Mouse (Mus musculus) liver, embryonic 13.5 days (tissue): ENCODE results near the gene Marco. TPM values are rescaled to one million over a fixed set of nuclear protein-coding genes. Genes with fewer than 3 reads are reported as not detected.

Experiments used
- ATAC-seq: fragments of 200-750 bp; cut with Nextera tagmentation; 2 replicates; pipeline ENCODE4 v1.8.0; 2017; ENCODE audit warnings: low read depth, mild to moderate bottlenecking, moderate number of reproducible peaks, moderate library complexity
- DNase-seq: peaks from one replicate; pipeline ENCODE4 v3.0.0; 2022
- H3K27ac ChIP-seq: fragments of 300-500 bp; sonication (generic); 2 replicates; pipeline ENCODE4 v1.5.1; 2015; ENCODE audit warnings: moderate library complexity, mild to moderate bottlenecking, inconsistent platforms
- H3K27me3 ChIP-seq: fragments of 300-500 bp; sonication (generic); 2 replicates; pipeline ENCODE4 v1.6.1; 2015; ENCODE audit warnings: mild to moderate bottlenecking, inconsistent platforms
- H3K36me3 ChIP-seq: fragments of 300-500 bp; sonication (generic); 2 replicates; pipeline ENCODE4 v1.6.1; 2015; ENCODE audit warnings: mild to moderate bottlenecking, inconsistent platforms
- H3K4me1 ChIP-seq: fragments of 300-500 bp; sonication (generic); replicated peaks from 2 replicates; pipeline ENCODE4 v1.6.1; 2015; ENCODE audit warnings: inconsistent platforms
- H3K4me2 ChIP-seq: fragments of 300-500 bp; sonication (generic); 2 replicates; pipeline ENCODE4 v1.6.1; 2015; ENCODE audit warnings: inconsistent platforms, mild to moderate bottlenecking, moderate library complexity
- H3K4me3 ChIP-seq: fragments of 300-500 bp; sonication (generic); replicated peaks from 2 replicates; pipeline ENCODE4 v1.5.1; 2015; ENCODE audit warnings: mild to moderate bottlenecking, inconsistent platforms
- H3K9ac ChIP-seq: fragments of 300-500 bp; sonication (generic); 2 replicates; pipeline ENCODE4 v1.6.1; 2015; ENCODE audit warnings: mild to moderate bottlenecking, inconsistent platforms
- H3K9me3 ChIP-seq: fragments of 300-500 bp; sonication (generic); replicated peaks from 2 replicates; pipeline ENCODE4 v1.6.1; 2016; ENCODE audit warnings: inconsistent platforms
- WGBS: fragments of 180-500 bp; shearing (Covaris S2); methylation state at CpG from one replicate; pipeline ENCODE4 v1.1.7; 2015; ENCODE audit not compliant: insufficient replicate concordance; 5-methylcytosine and 5-hydroxymethylcytosine counted together
- polyA plus RNA-seq: library from polyadenylated mRNA; unstranded; fragments of >200 nt; fragmentation: Nextera tagmentation; extraction: Ambion mirVana; gene quantifications from 2 replicates; pipeline ENCODE4 v1.2.1, GENCODE M21; 2015

Gene Marco
- 24.2 and 26.0 TPM in 2 replicates for polyA plus RNA-seq

- no peak within 1 kb of the TSS for H3K9ac ChIP-seq
- ATAC-seq (no peak), DNase-seq (no peak)
- H3K27ac ChIP-seq: no peak within 1 kb of the TSS
- no peak within 1 kb of the TSS for H3K4me2 ChIP-seq
- H3K4me3 ChIP-seq: no peak within 1 kb of the TSS
- WGBS: 36% methylated on average over 1 of the region's 1 CpGs
- H3K36me3 ChIP-seq: no peaks in the 10 kb centered on the region
- H3K27me3 ChIP-seq: no peaks in the 10 kb centered on the region
- no peaks in the 10 kb centered on the region for H3K4me1 ChIP-seq
- no peaks in the 10 kb centered on the region for H3K9me3 ChIP-seq
These were observed at the start of gene Marco for GRCm38 (mm10) chr1:120504924-120505323. Marco (minus strand) TSS chr1:120505024.

GRCm38 (mm10) chr1:120539506-120540029 is 34.7 kb upstream of the Marco start:
- no peak overlapping the region for H3K4me3 ChIP-seq
- DNase-seq (no peak), ATAC-seq (no peak)
- 62% methylated on average over 7 of the region's 7 CpGs for WGBS
- no peaks in the 10 kb centered on the region for H3K36me3 ChIP-seq
- H3K4me1 ChIP-seq: no peaks in the 10 kb centered on the region
- H3K9ac ChIP-seq: no peak overlapping the region
- no peaks in the 10 kb centered on the region for H3K9me3 ChIP-seq
- no peaks in the 10 kb centered on the region for H3K27me3 ChIP-seq
- H3K4me2 ChIP-seq: no peak overlapping the region
- no peak overlapping the region for H3K27ac ChIP-seq

GRCm38 (mm10) chr1:120536998-120537397 is 32.2 kb upstream of the Marco start:
- Histone ChIP-seq H3K4me1 (no peaks in the 10 kb centered on the region), H3K4me3 (no peak overlapping the region), H3K4me2 (no peak overlapping the region), H3K9me3 (no peaks in the 10 kb centered on the region), H3K27ac (no peak overlapping the region), H3K27me3 (no peaks in the 10 kb centered on the region), H3K36me3 (no peaks in the 10 kb centered on the region), H3K9ac (no peak overlapping the region)
- 72% methylated on average over 1 of the region's 1 CpGs for WGBS
- no peak for ATAC-seq
- no peak for DNase-seq

GRCm38 (mm10) chr1:120535919-120536318 is 31.1 kb upstream of the Marco start:
- WGBS: 37% methylated on average over 1 of the region's 1 CpGs
- Histone ChIP-seq H3K4me2 (no peak overlapping the region), H3K9ac (no peak overlapping the region), H3K4me3 (no peak overlapping the region), H3K27ac (no peak overlapping the region), H3K27me3 (no peaks in the 10 kb centered on the region), H3K4me1 (no peaks in the 10 kb centered on the region), H3K9me3 (no peaks in the 10 kb centered on the region), H3K36me3 (no peaks in the 10 kb centered on the region)
- ATAC-seq (no peak), DNase-seq (no peak)

GRCm38 (mm10) chr1:120532321-120532916 is 27.6 kb upstream of the Marco start:
- H3K27me3 ChIP-seq: no peaks in the 10 kb centered on the region
- 14% methylated on average over 6 of the region's 6 CpGs for WGBS
- no peak overlapping the region for H3K4me2 ChIP-seq
- H3K9me3 ChIP-seq: no peaks in the 10 kb centered on the region
- H3K27ac ChIP-seq: no peak overlapping the region
- no peak overlapping the region for H3K4me3 ChIP-seq
- no peak for ATAC-seq
- H3K9ac ChIP-seq: no peak overlapping the region
- H3K4me1 ChIP-seq: no peaks in the 10 kb centered on the region
- H3K36me3 ChIP-seq: no peaks in the 10 kb centered on the region
- no peak for DNase-seq

- no peak for ATAC-seq
- WGBS: 29% methylated on average over 3 of the region's 3 CpGs
- no peak for DNase-seq
- no peaks in the 10 kb centered on the region for H3K4me1 ChIP-seq
- no peak overlapping the region for H3K9ac ChIP-seq
- no peak overlapping the region for H3K27ac ChIP-seq
- H3K36me3 ChIP-seq: no peaks in the 10 kb centered on the region
- H3K27me3 ChIP-seq: no peaks in the 10 kb centered on the region
- H3K4me2 ChIP-seq: no peak overlapping the region
- no peaks in the 10 kb centered on the region for H3K9me3 ChIP-seq
- no peak overlapping the region for H3K4me3 ChIP-seq
These were observed 26.9 kb upstream of the Marco start for GRCm38 (mm10) chr1:120531770-120532169.

- H3K4me2 ChIP-seq: no peak overlapping the region
- no peaks in the 10 kb centered on the region for H3K9me3 ChIP-seq
- H3K36me3 ChIP-seq: no peaks in the 10 kb centered on the region
- 59% methylated on average over 2 of the region's 2 CpGs for WGBS
- H3K4me3 ChIP-seq: no peak overlapping the region
- no peaks in the 10 kb centered on the region for H3K27me3 ChIP-seq
- no peak overlapping the region for H3K9ac ChIP-seq
- H3K4me1 ChIP-seq: no peaks in the 10 kb centered on the region
- no peak for ATAC-seq
- H3K27ac ChIP-seq: no peak overlapping the region
- no peak for DNase-seq
These were observed 25.1 kb upstream of the Marco start for GRCm38 (mm10) chr1:120529881-120530280.

GRCm38 (mm10) chr1:120517618-120518017 is 12.8 kb upstream of the Marco start:
- H3K9ac ChIP-seq: no peak overlapping the region
- H3K27ac ChIP-seq: no peak overlapping the region
- H3K4me1 ChIP-seq: no peaks in the 10 kb centered on the region
- no peak overlapping the region for H3K4me2 ChIP-seq
- H3K36me3 ChIP-seq: no peaks in the 10 kb centered on the region
- WGBS: 38% methylated on average over 7 of the region's 7 CpGs
- no peak overlapping the region for H3K4me3 ChIP-seq
- ATAC-seq: no peak
- no peaks in the 10 kb centered on the region for H3K9me3 ChIP-seq
- H3K27me3 ChIP-seq: no peaks in the 10 kb centered on the region
- no peak for DNase-seq

GRCm38 (mm10) chr1:120510311-120510710 is 5.5 kb upstream of the Marco start:
- no peaks in the 10 kb centered on the region for H3K9me3 ChIP-seq
- ATAC-seq (no peak), DNase-seq (no peak)
- no peaks in the 10 kb centered on the region for H3K36me3 ChIP-seq
- no peak overlapping the region for H3K27ac ChIP-seq
- H3K9ac ChIP-seq: no peak overlapping the region
- WGBS: 48% methylated on average over 3 of the region's 3 CpGs
- H3K4me3 ChIP-seq: no peak overlapping the region
- no peaks in the 10 kb centered on the region for H3K4me1 ChIP-seq
- H3K4me2 ChIP-seq: no peak overlapping the region
- no peaks in the 10 kb centered on the region for H3K27me3 ChIP-seq

- WGBS: 60% methylated on average over 4 of the region's 4 CpGs
These were observed 4.2 kb upstream of the Marco start for GRCm38 (mm10) chr1:120508976-120509375.

GRCm38 (mm10) chr1:120504046-120504710 is 646 bp downstream of the Marco start:
- Histone ChIP-seq H3K9me3 (no peaks in the 10 kb centered on the region), H3K27ac (no peak overlapping the region)
- 54% methylated on average over 6 of the region's 6 CpGs for WGBS

More at GRCm38 (mm10) chr1:120508976-120509375, 4.2 kb upstream of the Marco start:
- H3K4me2 ChIP-seq: no peak overlapping the region
- no peaks in the 10 kb centered on the region for H3K27me3 ChIP-seq
- no peaks in the 10 kb centered on the region for H3K9me3 ChIP-seq
- no peak overlapping the region for H3K9ac ChIP-seq
- DNase-seq: no peak
- no peak overlapping the region for H3K27ac ChIP-seq
- ATAC-seq: no peak
- H3K4me1 ChIP-seq: no peaks in the 10 kb centered on the region
- no peaks in the 10 kb centered on the region for H3K36me3 ChIP-seq
- no peak overlapping the region for H3K4me3 ChIP-seq

GRCm38 (mm10) chr1:120501496-120501895 is 3.3 kb downstream of the Marco start:
- DNase-seq: no peak
- H3K4me1 ChIP-seq: no peaks in the 10 kb centered on the region
- no peak overlapping the region for H3K27ac ChIP-seq
- no peak overlapping the region for H3K9ac ChIP-seq
- H3K4me2 ChIP-seq: no peak overlapping the region
- no peak overlapping the region for H3K4me3 ChIP-seq
- no peaks in the 10 kb centered on the region for H3K9me3 ChIP-seq
- H3K27me3 ChIP-seq: no peaks in the 10 kb centered on the region
- no peaks in the 10 kb centered on the region for H3K36me3 ChIP-seq
- ATAC-seq: no peak
- WGBS: 36% methylated on average over 4 of the region's 4 CpGs

More at GRCm38 (mm10) chr1:120504046-120504710, 646 bp downstream of the Marco start:
- Histone ChIP-seq H3K4me1 (no peaks in the 10 kb centered on the region), H3K4me2 (no peak overlapping the region), H3K27me3 (no peaks in the 10 kb centered on the region), H3K36me3 (no peaks in the 10 kb centered on the region), H3K9ac (no peak overlapping the region), H3K4me3 (no peak overlapping the region)
- no peak for ATAC-seq
- no peak for DNase-seq
